Mouse (Mus musculus) ES-Bruce4 (cell line): ENCODE results near the gene Armc9.

Experiments used
- EP300 ChIP-seq: IDR thresholded peaks from 2 replicates; pipeline ENCODE4 v1.6.1; 2011; ENCODE audit warnings: low read depth, low read length; ENCODE audit not compliant: insufficient read depth
- POLR2A ChIP-seq: IDR thresholded peaks from one replicate; pipeline ENCODE4 v1.8.1; 2011; ENCODE audit warnings: low read length; ENCODE audit not compliant: insufficient read depth

DNA sequence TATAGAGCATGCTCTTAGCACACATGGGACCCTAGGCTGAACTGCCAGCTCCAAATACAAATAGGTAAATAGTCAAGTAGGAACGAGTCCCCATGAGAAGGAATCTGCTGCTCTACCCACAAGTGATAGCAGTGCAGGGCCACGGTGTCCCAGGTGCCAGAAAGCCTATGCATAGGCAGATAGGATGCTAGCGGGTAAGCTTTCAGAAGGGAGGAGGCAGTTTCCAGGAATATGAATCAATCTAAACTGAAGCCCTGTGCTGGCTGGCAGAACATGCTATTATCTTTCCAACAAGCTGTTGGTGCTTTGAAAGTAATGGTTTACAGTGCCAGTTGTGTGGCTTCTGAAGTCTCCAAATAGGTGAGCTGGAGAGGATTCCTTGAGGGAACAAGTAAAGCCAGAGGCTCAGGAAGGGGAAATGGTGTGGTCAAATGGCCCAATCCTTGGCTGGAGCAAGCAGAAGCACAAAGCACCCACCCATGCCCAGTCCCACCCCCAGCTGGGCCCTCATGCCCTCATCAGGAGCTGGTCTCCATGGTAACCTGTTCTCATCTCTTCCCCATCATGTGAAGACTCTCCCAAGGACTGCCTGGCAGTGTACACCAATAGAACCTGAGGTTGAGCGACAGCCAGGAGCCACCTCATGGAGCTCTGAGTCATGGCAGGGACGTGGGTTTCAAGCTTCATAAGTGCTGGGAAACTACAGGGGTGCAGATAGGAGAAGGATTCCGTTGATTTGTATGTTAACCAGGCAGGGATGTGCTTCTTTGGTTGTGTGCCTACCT lies 90.9 kb downstream of the Armc9 start:
- TF ChIP-seq POLR2A (no peak), EP300 (no peak)
